Mouse (Mus musculus) neural tube, embryonic 14.5 days (tissue): ENCODE measurements at regions not wholly inside any gene's neighbourhood (a gene's known extent, or its start where the extent isn't known, plus 50 kb on each side); places are given as distances from the start of the nearest gene placed in this dataset.
A peak's percentile ranks its signal among the peaks of the same experiment; 100 is the strongest.

Source experiments
- ATAC-seq: fragments of 200-750 bp; cut with Nextera tagmentation; 2 replicates; pipeline ENCODE4 v1.8.0; 2017; ENCODE audit warnings: low read depth, mild to moderate bottlenecking, moderate TSS enrichment, moderate library complexity
- H3K27ac ChIP-seq: fragments of 300-500 bp; sonication (generic); 2 replicates; pipeline ENCODE4 v1.5.1; 2014; ENCODE audit warnings: low read depth, mild to moderate bottlenecking, control low read depth, low read length, moderate library complexity, mixed read lengths
- H3K27me3 ChIP-seq: fragments of 300-500 bp; sonication (generic); 2 replicates; pipeline ENCODE4 v1.6.1; 2014; ENCODE audit warnings: low read length; ENCODE audit not compliant: control insufficient read depth, insufficient read depth
- H3K36me3 ChIP-seq: fragments of 300-500 bp; sonication (generic); 2 replicates; pipeline ENCODE4 v1.6.1; 2014; ENCODE audit warnings: low read length, mixed read lengths; ENCODE audit not compliant: control insufficient read depth, insufficient read depth
- H3K4me1 ChIP-seq: fragments of 300-500 bp; sonication (generic); 2 replicates; pipeline ENCODE4 v1.6.1; 2014; ENCODE audit warnings: low read length; ENCODE audit not compliant: control insufficient read depth, insufficient read depth
- H3K4me2 ChIP-seq: fragments of 300-500 bp; sonication (generic); 2 replicates; pipeline ENCODE4 v1.6.1; 2014; ENCODE audit warnings: mild to moderate bottlenecking, low read depth, low read length, control low read depth
- H3K4me3 ChIP-seq: fragments of 300-500 bp; sonication (generic); 2 replicates; pipeline ENCODE4 v1.5.1; 2014; ENCODE audit warnings: low read depth, low read length, control low read depth, mixed read lengths
- H3K9ac ChIP-seq: fragments of 300-500 bp; sonication (generic); replicated peaks from 2 replicates; pipeline ENCODE4 v1.6.1; 2014; ENCODE audit warnings: low read depth, mild to moderate bottlenecking, control low read depth, low read length, mixed read lengths
- H3K9me3 ChIP-seq: fragments of 300-500 bp; sonication (generic); 2 replicates; pipeline ENCODE4 v1.6.1; 2016; ENCODE audit warnings: low read length; ENCODE audit not compliant: control insufficient read depth
- WGBS: fragments of 180-500 bp; shearing (Covaris S2); extraction: QIAGEN DNeasy Blood & Tissue Kit; methylation state at CpG from one replicate; pipeline ENCODE4 v1.1.7; 2014; 5-methylcytosine and 5-hydroxymethylcytosine counted together

GRCm38 (mm10) chr9:112510716-112511115 is 275.0 kb upstream of the Arpp21 start:
- Histone ChIP-seq H3K9ac (no peak overlapping the region), H3K27me3 (no peaks in the 10 kb centered on the region), H3K4me1 (no peaks in the 10 kb centered on the region), H3K4me2 (no peak overlapping the region), H3K36me3 (no peaks in the 10 kb centered on the region), H3K4me3 (no peak overlapping the region), H3K27ac (no peak overlapping the region), H3K9me3 (no peaks in the 10 kb centered on the region)
- ATAC-seq, result no peak
- WGBS, result 75% methylated on average over 2 of the region's 2 CpGs

- 59% methylated on average over 2 of the region's 2 CpGs for WGBS
- no peak overlapping the region for H3K9ac ChIP-seq
Measured at GRCm38 (mm10) chr9:112506871-112507270, 271.1 kb upstream of the Arpp21 start.

GRCm38 (mm10) chr9:112498676-112499075 is 262.9 kb upstream of the Arpp21 start:
- 88% methylated on average over 4 of the region's 4 CpGs for WGBS
- Histone ChIP-seq H3K27ac (no peak overlapping the region), H3K9me3 (no peaks in the 10 kb centered on the region), H3K27me3 (no peaks in the 10 kb centered on the region), H3K4me1 (no peaks in the 10 kb centered on the region), H3K4me3 (no peak overlapping the region), H3K4me2 (no peak overlapping the region), H3K9ac (no peak overlapping the region), H3K36me3 (no peaks in the 10 kb centered on the region)
- no peak for ATAC-seq

More at GRCm38 (mm10) chr9:112506871-112507270, 271.1 kb upstream of the Arpp21 start:
- Histone ChIP-seq H3K4me1 (no peaks in the 10 kb centered on the region), H3K4me2 (no peak overlapping the region), H3K27me3 (no peaks in the 10 kb centered on the region), H3K36me3 (no peaks in the 10 kb centered on the region), H3K27ac (no peak overlapping the region), H3K4me3 (no peak overlapping the region), H3K9me3 (no peaks in the 10 kb centered on the region)
- ATAC-seq, result no peak

GRCm38 (mm10) chr9:112495930-112496527 is 260.3 kb upstream of the Arpp21 start:
- ATAC-seq, result no peak
- H3K36me3 ChIP-seq, result no peaks in the 10 kb centered on the region
- no peak overlapping the region for H3K4me3 ChIP-seq
- no peaks in the 10 kb centered on the region for H3K4me1 ChIP-seq
- WGBS, result 69% methylated on average over 4 of the region's 4 CpGs
- no peak overlapping the region for H3K9ac ChIP-seq
- H3K4me2 ChIP-seq, result no peak overlapping the region
- H3K9me3 ChIP-seq, result no peaks in the 10 kb centered on the region
- H3K27me3 ChIP-seq, result no peaks in the 10 kb centered on the region
- H3K27ac ChIP-seq, result no peak overlapping the region

GRCm38 (mm10) chr9:112490963-112491362 is 255.2 kb upstream of the Arpp21 start:
- Histone ChIP-seq H3K36me3 (no peaks in the 10 kb centered on the region), H3K9me3 (no peaks in the 10 kb centered on the region), H3K4me3 (no peak overlapping the region), H3K27ac (no peak overlapping the region), H3K4me1 (no peaks in the 10 kb centered on the region), H3K4me2 (no peak overlapping the region), H3K27me3 (no peaks in the 10 kb centered on the region), H3K9ac (no peak overlapping the region)
- 63% methylated on average over 1 of the region's 1 CpGs for WGBS
- no peak; the same call in 1 of the 2 replicates for ATAC-seq

GRCm38 (mm10) chr9:112476644-112477043 is 240.9 kb upstream of the Arpp21 start:
- Histone ChIP-seq H3K9ac (no peak overlapping the region), H3K4me1 (no peaks in the 10 kb centered on the region), H3K9me3 (no peaks in the 10 kb centered on the region), H3K27me3 (no peaks in the 10 kb centered on the region), H3K4me2 (no peak overlapping the region), H3K27ac (no peak overlapping the region), H3K4me3 (no peak overlapping the region), H3K36me3 (no peaks in the 10 kb centered on the region)
- WGBS, result 88% methylated on average over 2 of the region's 2 CpGs
- no peak for ATAC-seq

- Histone ChIP-seq H3K4me3 (no peak overlapping the region), H3K9me3 (no peaks in the 10 kb centered on the region), H3K4me2 (no peak overlapping the region), H3K27me3 (no peaks in the 10 kb centered on the region), H3K9ac (no peak overlapping the region), H3K27ac (no peak overlapping the region), H3K4me1 (no peaks in the 10 kb centered on the region), H3K36me3 (no peaks in the 10 kb centered on the region)
- 84% methylated on average over 5 of the region's 5 CpGs for WGBS
- no peak for ATAC-seq
Measured at GRCm38 (mm10) chr9:112457594-112457993, 221.9 kb upstream of the Arpp21 start.

- no peak overlapping the region for H3K27ac ChIP-seq
- 0 out of 2 replicates have a peak, but pooled peaks have one; percentile 17 for ATAC-seq
- 54% methylated on average over 6 of the region's 6 CpGs for WGBS
- H3K9me3 ChIP-seq, result no peaks in the 10 kb centered on the region
- no peak overlapping the region for H3K4me2 ChIP-seq
- H3K4me1 ChIP-seq, result no peaks in the 10 kb centered on the region
- no peak overlapping the region for H3K4me3 ChIP-seq
- no peaks in the 10 kb centered on the region for H3K36me3 ChIP-seq
- H3K27me3 ChIP-seq, result no peaks in the 10 kb centered on the region
- no peak overlapping the region for H3K9ac ChIP-seq
Measured at GRCm38 (mm10) chr9:112454706-112455105, 219.0 kb upstream of the Arpp21 start.

- Histone ChIP-seq H3K4me2 (no peak overlapping the region), H3K4me1 (0 out of 2 replicates have a peak, but pooled peaks cover 3% of the 10 kb centered on the region), H3K36me3 (no peaks in the 10 kb centered on the region), H3K9me3 (no peaks in the 10 kb centered on the region), H3K27ac (peak overlapping the region; percentile 30; the same call in 1 of the 2 replicates), H3K4me3 (no peak overlapping the region), H3K9ac (no peak overlapping the region), H3K27me3 (no peaks in the 10 kb centered on the region)
- ATAC-seq, result peak; percentile 69; the same call in 1 of the 2 replicates
- 20% methylated on average over 2 of the region's 2 CpGs for WGBS
Measured at GRCm38 (mm10) chr9:112447515-112447914, 211.8 kb upstream of the Arpp21 start.
